Mouse (Mus musculus) liver, adult 2 months (tissue): ENCODE results near the gene Rps6kb2. TPM values are rescaled to one million over a fixed set of nuclear protein-coding genes. Genes with fewer than 3 reads are reported as not detected.

ENCODE experiments used
- DNase-seq: peaks from one replicate; pipeline ENCODE4 v3.0.0-alpha.2; 2011; ENCODE audit warnings: low read depth, low spot score; ENCODE audit errors: extremely low read depth
- H3K27ac ChIP-seq: fragments of 200-500 bp; replicated peaks from 2 replicates; pipeline ENCODE4 v1.5.1; 2012; ENCODE audit warnings: low read depth, mild to moderate bottlenecking, control low read depth, inconsistent platforms, low read length; ENCODE audit not compliant: insufficient read depth
- H3K27me3 ChIP-seq: fragments of 200-500 bp; 2 replicates; pipeline ENCODE4 v1.6.1; 2012; ENCODE audit warnings: mild to moderate bottlenecking, moderate library complexity, low read length, inconsistent platforms; ENCODE audit not compliant: control insufficient read depth, insufficient read depth
- H3K36me3 ChIP-seq: fragments of 200-500 bp; 2 replicates; pipeline ENCODE4 v1.6.1; 2012; ENCODE audit warnings: low read length, inconsistent platforms; ENCODE audit not compliant: control insufficient read depth, insufficient read depth
- H3K4me1 ChIP-seq: fragments of 200-500 bp; 2 replicates; pipeline ENCODE4 v1.6.1; 2011; ENCODE audit warnings: low read length; ENCODE audit not compliant: control insufficient read depth, insufficient read depth
- H3K4me3 ChIP-seq: fragments of 200-500 bp; 2 replicates; pipeline ENCODE4 v1.5.1; 2011; ENCODE audit warnings: low read depth, mild to moderate bottlenecking, control low read depth, low read length, moderate library complexity; ENCODE audit not compliant: insufficient read depth
- H3K79me2 ChIP-seq: fragments of 200-500 bp; 2 replicates; pipeline ENCODE4 v1.6.1; 2012; ENCODE audit warnings: inconsistent platforms, mild to moderate bottlenecking, low read length, moderate library complexity; ENCODE audit not compliant: control insufficient read depth, insufficient read depth
- H3K9ac ChIP-seq: fragments of 200-500 bp; 2 replicates; pipeline ENCODE4 v1.6.1; 2012; ENCODE audit warnings: low read depth, mild to moderate bottlenecking, control low read depth, inconsistent platforms, low read length
- CTCF ChIP-seq: fragments of 200-500 bp; IDR thresholded peaks from 2 replicates; pipeline ENCODE4 v1.5.1; 2011; ENCODE audit warnings: low read depth, low read length, control low read depth
- POLR2A ChIP-seq: fragments of 200-500 bp; IDR thresholded peaks from 2 replicates; pipeline ENCODE4 v1.6.1; 2011; ENCODE audit warnings: low read length, control low read depth; ENCODE audit not compliant: insufficient read depth; ENCODE audit errors: extremely low read depth
- WGBS: fragments of 180-500 bp; shearing (Covaris S2); methylation state at CpG from one replicate; pipeline ENCODE4 v1.1.7; 2018; 5-methylcytosine and 5-hydroxymethylcytosine counted together
- polyA plus RNA-seq: library from polyadenylated mRNA; depleted of rRNA; stranded (reverse); fragments of >200 nt; gene quantifications from 2 replicates; pipeline ENCODE4 v1.2.3, GENCODE M21; 2012
- total RNA-seq: library from RNA; depleted of rRNA; stranded (reverse); fragments of >200 nt; gene quantifications from 2 replicates; pipeline ENCODE4 v1.2.3, GENCODE M21; 2014

The Rps6kb2 gene
- total and polyA plus RNA-seq, 2 experiments, result 7.2 to 31.6 TPM

GRCm38 (mm10) chr19:4192251-4192985 is 29.3 kb upstream of the Rps6kb2 start:
- WGBS, result 1% methylated on average over 49 of the region's 52 CpGs
- H3K27ac ChIP-seq, result peak overlapping the region; percentile 73
- H3K4me3 ChIP-seq, result peak overlapping the region; percentile 96
- TF ChIP-seq CTCF, result no peak
- TF ChIP-seq POLR2A, result no peak
- H3K79me2 ChIP-seq, result peaks cover 14% of the 10 kb centered on the region
- no peaks in the 10 kb centered on the region for H3K27me3 ChIP-seq
- H3K4me1 ChIP-seq, result peaks cover 33% of the 10 kb centered on the region
- no peak for DNase-seq
- H3K36me3 ChIP-seq, result peaks cover 6% of the 10 kb centered on the region; the same call in 1 of the 2 replicates
- H3K9ac ChIP-seq, result peak overlapping the region; percentile 96

GRCm38 (mm10) chr19:4191528-4192250 is 28.5 kb upstream of the Rps6kb2 start, which contains the start of gene Ppp1ca:
Gene Ppp1ca (plus strand): TSS chr19:4192065.
- 7% methylated on average over 35 of the region's 47 CpGs for WGBS
- Histone ChIP-seq H3K4me3 (peak within 1 kb of the TSS; percentile 96), H3K79me2 (peaks cover 14% of the 10 kb centered on the region), H3K9ac (peak within 1 kb of the TSS; percentile 96), H3K4me1 (peaks cover 30% of the 10 kb centered on the region), H3K27me3 (no peaks in the 10 kb centered on the region), H3K27ac (peak within 1 kb of the TSS; percentile 73), H3K36me3 (peaks cover 6% of the 10 kb centered on the region; the same call in 1 of the 2 replicates)
- TF ChIP-seq CTCF (peak; percentile 72), POLR2A (peak; percentile 90)
- DNase-seq, result peak; percentile 72

- no peak for DNase-seq
- peak within 1 kb of the TSS; percentile 73 for H3K27ac ChIP-seq
- no peaks in the 10 kb centered on the region for H3K27me3 ChIP-seq
- peak within 1 kb of the TSS; percentile 96 for H3K4me3 ChIP-seq
- H3K4me1 ChIP-seq, result peaks cover 24% of the 10 kb centered on the region
- H3K79me2 ChIP-seq, result peaks cover 14% of the 10 kb centered on the region
- peak within 1 kb of the TSS; percentile 96 for H3K9ac ChIP-seq
- TF ChIP-seq CTCF, result no peak
- peaks cover 6% of the 10 kb centered on the region; the same call in 1 of the 2 replicates for H3K36me3 ChIP-seq
- 51% methylated on average over 4 of the region's 4 CpGs for whole genome bisulfite sequencing
Measured at GRCm38 (mm10) chr19:4190831-4191334, 27.7 kb upstream of the Rps6kb2 start, which contains the start of gene Tbc1d10c. Gene Tbc1d10c (minus strand): TSS chr19:4191284.

- peaks cover 14% of the 10 kb centered on the region for H3K79me2 ChIP-seq
- WGBS, result 91% methylated on average over 12 of the region's 12 CpGs
- H3K4me1 ChIP-seq, result peaks cover 12% of the 10 kb centered on the region
- peaks cover 2% of the 10 kb centered on the region; the same call in 1 of the 2 replicates for H3K36me3 ChIP-seq
- H3K4me3 ChIP-seq, result no peak overlapping the region
- no peaks in the 10 kb centered on the region for H3K27me3 ChIP-seq
- H3K9ac ChIP-seq, result no peak overlapping the region
- TF ChIP-seq CTCF, result no peak
- TF ChIP-seq POLR2A, result no peak
- H3K27ac ChIP-seq, result no peak overlapping the region
- DNase-seq, result no peak
Measured at GRCm38 (mm10) chr19:4189051-4189620, 26.0 kb upstream of the Rps6kb2 start.

- no peak for DNase-seq
- WGBS, result 91% methylated on average over 3 of the region's 3 CpGs
- TF ChIP-seq CTCF (no peak), POLR2A (no peak)
- Histone ChIP-seq H3K4me3 (no peak overlapping the region), H3K27ac (no peak overlapping the region), H3K4me1 (no peaks in the 10 kb centered on the region), H3K79me2 (peaks cover 3% of the 10 kb centered on the region; the same call in 1 of the 2 replicates), H3K36me3 (no peaks in the 10 kb centered on the region), H3K27me3 (no peaks in the 10 kb centered on the region), H3K9ac (no peak overlapping the region)
Measured at GRCm38 (mm10) chr19:4187303-4187702, 24.1 kb upstream of the Rps6kb2 start.
